Mouse (Mus musculus) MEL (cell line): Measurements from ENCODE around the gene Cox5a.

ENCODE experiments used
- EP300 ChIP-seq, 2 experiments: IDR thresholded peaks; 2 replicates each; pipeline ENCODE4 v1.6.1; 2011; ENCODE audit warnings: improper control_type of control experiment in 2 of 2, low read length in 2 of 2, low read depth in 1 of 2, mild to moderate bottlenecking in 1 of 2
- GABPA ChIP-seq: IDR thresholded peaks from 2 replicates; pipeline ENCODE4 v1.6.1; 2012; ENCODE audit warnings: low read depth, mild to moderate bottlenecking, inconsistent platforms, low read length, improper control_type of control experiment, moderate library complexity
- POLR2A ChIP-seq, 2 experiments: IDR thresholded peaks; 2 replicates each; pipeline ENCODE4 v1.6.1; 2011 to 2012; ENCODE audit warnings: low read length in 2 of 2, mild to moderate bottlenecking in 2 of 2, control low read depth in 1 of 2, improper control_type of control experiment in 1 of 2, low read depth in 1 of 2, moderate library complexity in 1 of 2; ENCODE audit not compliant: control insufficient read depth in 1 of 2, insufficient read depth in 1 of 2, poor library complexity in 1 of 2
- POLR2AphosphoS5 ChIP-seq: IDR thresholded peaks from 2 replicates; pipeline ENCODE4 v1.6.1; 2012; ENCODE audit warnings: low read depth, borderline replicate concordance, mild to moderate bottlenecking, inconsistent platforms, low read length, moderate library complexity, mixed read lengths
- RCOR1 ChIP-seq: IDR thresholded peaks from 2 replicates; pipeline ENCODE4 v1.6.1; 2012; ENCODE audit warnings: low read depth, mild to moderate bottlenecking, inconsistent platforms, low read length, improper control_type of control experiment
- SIN3A ChIP-seq: IDR thresholded peaks from 2 replicates; pipeline ENCODE4 v1.6.1; 2012; ENCODE audit warnings: low read length, improper control_type of control experiment, inconsistent platforms
- USF1 ChIP-seq: IDR thresholded peaks from 2 replicates; pipeline ENCODE4 v1.6.1; 2014; ENCODE audit warnings: low read depth, mild to moderate bottlenecking, inconsistent platforms, low read length, improper control_type of control experiment, moderate library complexity
- ZKSCAN1 ChIP-seq: IDR thresholded peaks from 2 replicates; pipeline ENCODE4 v1.6.1; 2012; ENCODE audit warnings: low read depth, mild to moderate bottlenecking, inconsistent platforms, low read length, improper control_type of control experiment, moderate library complexity

DNA sequence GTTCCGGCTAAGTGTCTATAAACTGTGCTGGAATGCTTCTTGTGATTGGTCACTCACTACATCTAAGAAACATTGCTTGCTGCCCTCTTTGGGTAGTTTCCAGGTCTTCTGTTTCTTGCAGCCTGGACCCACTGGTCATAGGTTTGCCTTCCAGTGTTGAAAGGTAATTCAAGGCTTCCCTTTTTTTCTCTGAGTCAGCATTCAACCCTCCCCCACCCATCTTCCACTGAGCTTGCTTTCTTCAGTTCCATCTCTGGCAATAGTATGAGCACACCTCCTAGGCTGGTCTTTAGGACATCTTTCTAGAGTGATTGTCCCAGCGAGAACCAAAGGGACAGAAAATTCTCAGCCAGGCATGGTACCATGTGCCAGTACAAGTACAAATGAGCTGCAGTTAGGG is 18.5 kb downstream of the Cox5a start:
- TF ChIP-seq USF1 = no peak
- no peak for TF ChIP-seq ZKSCAN1
- TF ChIP-seq EP300 (IDR thresholded peaks at IDR 0.05; ENCODE audit: low read depth in 1 of 2, low read length in 2 of 2) = no peak
- no peak for TF ChIP-seq RCOR1
- no peak for TF ChIP-seq SIN3A
- no peak for TF ChIP-seq POLR2AphosphoS5
- no peak for TF ChIP-seq GABPA
- no peak for TF ChIP-seq POLR2A (IDR thresholded peaks at IDR 0.05; ENCODE audit: control insufficient read depth in 1 of 2, insufficient read depth in 1 of 2, low read depth in 1 of 2, low read length in 2 of 2, poor library complexity in 1 of 2)
